In the genomic region with DNA sequence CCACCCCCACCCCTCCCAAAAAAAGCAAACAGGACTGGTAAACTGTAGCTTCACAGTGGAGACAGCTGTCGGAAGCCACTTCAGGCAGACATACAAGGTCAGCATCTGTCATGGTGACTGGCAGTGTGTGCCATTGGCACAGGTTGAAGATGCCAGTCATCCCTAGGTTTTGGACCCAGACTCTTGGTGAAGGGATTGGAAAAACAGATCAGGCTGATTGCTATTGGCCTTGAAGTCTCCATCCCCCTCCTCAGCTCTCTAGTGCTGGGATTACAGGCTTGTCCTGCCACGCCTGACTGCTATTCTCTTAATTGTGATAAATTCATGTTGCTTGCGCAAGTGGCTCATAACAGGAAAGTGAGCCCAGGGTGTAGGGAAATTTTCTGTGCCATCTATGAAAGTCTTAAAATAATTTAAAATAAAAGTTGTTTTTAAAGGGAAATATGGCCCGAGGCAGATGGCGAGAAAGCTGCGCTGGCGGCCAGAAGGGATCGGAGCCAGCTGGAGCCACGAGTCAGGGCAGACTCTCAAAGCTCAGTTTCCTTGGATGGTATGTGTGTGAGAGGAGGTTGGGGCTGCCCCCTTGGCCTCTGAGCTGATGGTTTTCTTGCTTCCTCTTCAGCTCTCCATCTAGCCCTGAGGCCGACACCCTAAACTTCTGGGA, we compare ENCODE assay signal across 13 mouse cellular contexts. TPM values are rescaled to one million over a fixed set of nuclear protein-coding genes. Genes with fewer than 3 reads are reported as not detected.
DNase-seq lines count a peak whose midpoint lies in the region; ATAC-seq lines count a peak whose summit lies in the region.
"Had no signal": no experiment of that assay in that cellular context is flagged by ENCODE, and none has a peak within 500 bp of the region (broad histone marks: within the 10 kb centered on the region; RNA-seq: fewer than 3 reads in every experiment).

No protein-coding gene starts in this region.

- H3K4me1 ChIP-seq in hindbrain, embryonic 12.5 days = peaks cover 14% of the 10 kb centered on the region
- H3K4me1 ChIP-seq in hindbrain, embryonic 14.5 days (replicated peaks; ENCODE audit: control insufficient read depth, insufficient read depth, low read length) = 0 out of 2 replicates have a peak, but pooled peaks cover 4% of the 10 kb centered on the region
- H3K4me1 ChIP-seq: midbrain, embryonic 15.5 days had no signal

- no peak overlapping the region for H3K9ac ChIP-seq in hindbrain, embryonic 12.5 days
- no peak overlapping the region for H3K9ac ChIP-seq in hindbrain, embryonic 14.5 days
- H3K9ac ChIP-seq: midbrain, embryonic 15.5 days had no signal

- no peaks in the 10 kb centered on the region for H3K27me3 ChIP-seq in hindbrain, embryonic 12.5 days
- no peaks in the 10 kb centered on the region for H3K27me3 ChIP-seq in hindbrain, embryonic 14.5 days (ENCODE audit: control insufficient read depth, insufficient read depth, low read length)
- H3K27me3 ChIP-seq: midbrain, embryonic 15.5 days; Patski had no signal

- 0 out of 2 replicates have a peak, but pooled peaks have one; percentile 23 for ATAC-seq in hindbrain, embryonic 12.5 days (ENCODE audit: low FRiP score)
- no peak for ATAC-seq in hindbrain, embryonic 14.5 days (ENCODE audit: low FRiP score)
- ATAC-seq: lung, postnatal 0 days; Patski had no signal

- no peaks in the 10 kb centered on the region for H3K36me3 ChIP-seq in hindbrain, embryonic 12.5 days
- no peaks in the 10 kb centered on the region for H3K36me3 ChIP-seq in hindbrain, embryonic 14.5 days (replicated peaks; ENCODE audit: control insufficient read depth, insufficient read depth)
- H3K36me3 ChIP-seq: midbrain, embryonic 15.5 days had no signal

- H3K4me3 ChIP-seq in hindbrain, embryonic 12.5 days = no peak overlapping the region
- no peak overlapping the region for H3K4me3 ChIP-seq in hindbrain, embryonic 14.5 days (replicated peaks; ENCODE audit: low read length)
- H3K4me3 ChIP-seq: midbrain, embryonic 15.5 days had no signal

- WGBS in hindbrain, embryonic 12.5 days = 74% methylated on average over 10 of the region's 10 CpGs
- WGBS in hindbrain, embryonic 14.5 days = 68% methylated on average over 10 of the region's 10 CpGs

- H3K9me3 ChIP-seq in hindbrain, embryonic 12.5 days (replicated peaks) = no peaks in the 10 kb centered on the region
- H3K9me3 ChIP-seq in hindbrain, embryonic 14.5 days (ENCODE audit: control insufficient read depth, low read length) = no peaks in the 10 kb centered on the region
- H3K9me3 ChIP-seq: midbrain, embryonic 15.5 days had no signal

- no peak overlapping the region for H3K27ac ChIP-seq in hindbrain, embryonic 12.5 days
- no peak overlapping the region for H3K27ac ChIP-seq in hindbrain, embryonic 14.5 days
- H3K27ac ChIP-seq: midbrain, embryonic 15.5 days had no signal

- no peak for DNase-seq in hindbrain, embryonic 14.5 days (ENCODE audit: low spot score)
- DNase-seq in thymus, postnatal 25 days = peak; percentile 33
- no peak for DNase-seq in thymus, adult 18-20 months
- peak; percentile 57 for DNase-seq in induced T-regulatory cell, adult 2 months (ENCODE audit: low read depth)
- DNase-seq in natural killer cell, adult 2 months (ENCODE audit: low spot score in 2 of 2) = no peak
- no peak for DNase-seq in kidney, adult 18-20 months
- no peak for DNase-seq in ovary, postnatal 10 days (ENCODE audit: low spot score)
- DNase-seq: adrenal gland, postnatal 36 days; kidney, postnatal 14 days had no signal

- H3K4me2 ChIP-seq in hindbrain, embryonic 12.5 days (replicated peaks) = no peak overlapping the region
- H3K4me2 ChIP-seq in hindbrain, embryonic 14.5 days (replicated peaks) = no peak overlapping the region
- H3K4me2 ChIP-seq: midbrain, embryonic 15.5 days had no signal

RNA-seq across cellular contexts. Expression of a gene that starts 44.9 kb away (rescaled TPM):
- polyA plus RNA-seq in hindbrain, embryonic 12.5 days (2016; fragmentation: Nextera tagmentation; extraction: Ambion mirVana) = not detected in 2 replicates
- polyA plus RNA-seq in hindbrain, embryonic 14.5 days (2014; fragmentation: Nextera tagmentation; extraction: Ambion mirVana) = 0.09 TPM in 1 of 2 replicates, not detected in the other
- polyA plus RNA-seq: lung, postnatal 0 days had no signal

RNA-seq across cellular contexts. Expression of a gene that starts 46.1 kb away (rescaled TPM):
- polyA plus RNA-seq in hindbrain, embryonic 12.5 days (2016; fragmentation: Nextera tagmentation; extraction: Ambion mirVana) = 0.17 and 0.31 TPM in 2 replicates
- 0.31 TPM in 2 replicates for polyA plus RNA-seq in hindbrain, embryonic 14.5 days (2014; fragmentation: Nextera tagmentation; extraction: Ambion mirVana)
- polyA plus RNA-seq: Patski had no signal

RNA-seq across cellular contexts. Expression of a gene that starts 54.6 kb away (rescaled TPM):
- 0.26 and 0.51 TPM in 2 replicates for polyA plus RNA-seq in hindbrain, embryonic 12.5 days (2016; fragmentation: Nextera tagmentation; extraction: Ambion mirVana)
- 0.22 and 0.29 TPM in 2 replicates for polyA plus RNA-seq in hindbrain, embryonic 14.5 days (2014; fragmentation: Nextera tagmentation; extraction: Ambion mirVana)

Comparison
In these comparisons a context has a peak if more than half of its experiments do, and no peak if none do; other contexts are left out.
1. DNase-seq: peak in thymus, postnatal 25 days (single experiment) and induced T-regulatory cell, adult 2 months (single experiment); none in hindbrain, embryonic 14.5 days (single experiment), thymus, adult 18-20 months (0 of 2), natural killer cell, adult 2 months (0 of 2), kidney, adult 18-20 months (single experiment) and ovary, postnatal 10 days (single experiment).